Mouse (Mus musculus): Measurements from ENCODE around the gene Plod3. TPM values are rescaled to one million over a fixed set of nuclear protein-coding genes. Genes with fewer than 3 reads are reported as not detected.

Gene Plod3
- polyA plus RNA-seq, 1 experiment from 2014 or later = 202 TPM

DNA sequence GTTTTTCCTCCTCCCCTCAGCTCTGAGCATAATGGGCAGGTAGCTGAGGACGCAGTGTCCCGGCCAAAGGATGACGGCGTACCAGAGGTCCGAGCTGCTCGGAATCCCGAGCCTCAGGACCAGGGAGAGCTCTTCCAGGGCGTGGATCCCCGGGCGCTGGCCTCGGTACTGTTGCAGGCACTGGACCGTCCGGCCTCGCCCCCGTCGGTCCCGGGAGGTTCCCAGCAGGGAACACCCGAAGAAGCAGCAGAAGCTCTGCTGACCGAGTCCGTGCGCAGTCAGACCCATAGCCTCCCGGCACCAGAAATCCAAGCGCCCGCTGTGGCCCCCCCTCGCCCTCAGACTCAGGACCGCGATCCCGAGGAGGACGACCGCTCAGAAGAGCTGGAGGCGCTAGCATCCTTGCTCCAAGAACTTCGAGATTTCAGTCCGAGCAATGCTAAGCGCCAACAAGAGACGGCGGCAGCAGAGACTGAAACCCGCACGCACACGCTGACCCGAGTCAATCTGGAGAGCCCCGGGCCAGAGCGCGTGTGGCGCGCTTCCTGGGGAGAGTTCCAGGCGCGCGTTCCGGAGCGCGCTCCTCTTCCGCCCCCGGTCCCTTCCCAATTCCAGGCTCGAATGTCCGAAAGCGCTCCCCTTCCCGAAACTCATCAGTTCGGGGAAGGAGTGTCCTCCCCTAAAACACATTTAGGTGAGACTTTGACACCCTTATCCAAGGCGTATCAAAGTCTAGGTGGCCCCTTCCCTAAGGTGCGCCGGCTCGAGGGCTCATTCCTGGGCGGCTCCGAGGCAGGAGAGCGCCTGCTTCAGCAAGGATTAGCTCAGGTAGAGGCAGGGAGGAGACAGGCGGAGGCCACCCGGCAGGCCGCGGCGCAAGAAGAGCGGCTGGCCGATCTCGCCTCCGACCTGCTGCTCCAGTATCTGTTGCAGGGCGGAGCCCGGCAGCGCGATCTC, 44.5 kb downstream of the Plod3 start:
- no peaks in the 10 kb centered on the region for H3K27me3 ChIP-seq
- CTCF ChIA-PET = no interaction called here
- DNase-seq (ENCODE audit: low read depth, low spot score) = no peak
- POLR2A ChIA-PET = interaction anchor here (1.5 kb wide), 1 partner anchor 14 kb away, joined by 7 read pairs; the partner anchor contains the start of gene Ap1s1
- TF ChIP-seq CTCF (IDR thresholded peaks at IDR 0.05) = no peak
- in situ Hi-C loops (cut with MboI; ENCODE audit: low pct_unique_long_range_greater_than_20kb) = loop anchor here (5.0 kb wide), 1 partner anchor 41 kb away; the partner anchor contains the start of gene Serpine1
- no peak for ATAC-seq

DNA sequence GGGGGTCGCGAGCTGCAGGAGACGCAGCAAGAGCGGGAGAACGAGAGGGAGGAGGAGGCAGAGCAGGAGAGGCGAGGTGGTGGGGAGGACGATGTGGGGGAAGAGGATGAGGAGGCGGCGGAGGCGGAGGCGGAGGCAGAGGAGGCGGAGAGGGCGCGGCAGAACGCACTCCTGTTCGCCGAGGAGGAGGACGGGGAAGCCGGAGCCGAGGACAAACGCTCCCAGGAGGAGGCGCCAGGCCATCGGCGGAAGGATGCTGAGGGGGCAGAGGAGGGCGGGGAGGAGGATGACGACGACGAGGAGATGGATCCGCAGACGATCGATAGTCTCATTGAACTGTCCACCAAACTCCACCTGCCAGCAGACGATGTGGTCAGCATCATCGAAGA, 45.2 kb downstream of the Plod3 start:
- ATAC-seq (peak; percentile 2), DNase-seq (ENCODE audit: low read depth, low spot score) (no peak)
- no peak for TF ChIP-seq CTCF (IDR thresholded peaks at IDR 0.05)
- in situ Hi-C loops (cut with MboI; ENCODE audit: low pct_unique_long_range_greater_than_20kb) = loop anchor here (5.0 kb wide), 1 partner anchor 40 kb away; the partner anchor contains the start of gene Serpine1
- H3K27me3 ChIP-seq = no peaks in the 10 kb centered on the region
- CTCF ChIA-PET = no interaction called here
- POLR2A ChIA-PET = interaction anchor here (1.5 kb wide), 1 partner anchor 13 kb away, joined by 7 read pairs; the partner anchor contains the start of gene Ap1s1

DNA sequence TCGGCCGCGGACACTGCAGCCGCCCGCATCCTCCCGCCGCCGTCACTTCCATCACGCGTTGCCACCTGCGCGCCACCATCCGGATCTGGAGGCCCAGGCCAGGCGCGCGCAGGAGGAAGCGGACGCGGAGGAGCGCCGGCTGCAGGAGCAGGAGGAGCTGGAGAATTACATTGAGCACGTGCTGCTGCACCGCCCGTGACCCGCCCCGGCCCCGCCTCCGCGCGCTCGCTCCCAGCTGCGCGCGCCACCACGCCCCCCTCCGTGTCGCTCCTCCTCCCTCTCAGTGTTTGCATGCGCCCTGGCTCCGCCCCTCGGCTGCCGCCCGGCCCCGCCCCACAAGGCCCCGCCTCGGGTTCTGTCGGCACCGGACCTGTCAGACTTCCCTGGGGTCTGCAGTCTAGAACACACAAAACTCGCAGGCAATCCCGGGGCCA, 45.8 kb downstream of the Plod3 start:
- CTCF ChIA-PET = no interaction called here
- no peak for TF ChIP-seq CTCF (IDR thresholded peaks at IDR 0.05)
- peak; percentile 41 for ATAC-seq
- DNase-seq (ENCODE audit: low read depth, low spot score) = no peak
- POLR2A ChIA-PET = no interaction called here
- in situ Hi-C loops (cut with MboI; ENCODE audit: low pct_unique_long_range_greater_than_20kb) = loop anchor here (5.0 kb wide), 1 partner anchor 40 kb away; the partner anchor contains the start of gene Serpine1
- H3K27me3 ChIP-seq = no peaks in the 10 kb centered on the region

DNA sequence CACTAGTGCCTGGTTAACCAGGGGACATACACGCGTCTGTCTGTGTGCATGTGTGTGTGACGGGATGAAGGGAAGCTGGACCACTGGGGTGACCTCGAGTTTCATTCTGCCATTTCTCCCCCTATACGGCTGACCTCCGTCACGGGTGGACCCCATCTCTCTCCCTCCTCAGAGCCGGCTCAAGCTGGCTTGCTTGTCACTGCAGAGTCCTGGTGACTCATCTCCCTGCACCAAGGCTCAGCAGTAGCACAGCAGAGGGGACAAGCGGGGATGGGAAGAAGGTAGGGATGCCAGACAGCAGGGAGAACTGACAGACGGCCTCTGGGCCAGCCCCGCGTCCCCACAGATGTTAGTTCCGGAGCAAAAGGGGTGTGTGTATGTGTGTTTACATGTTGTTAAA, 49.4 kb downstream of the Plod3 start:
- no peaks in the 10 kb centered on the region for H3K27me3 ChIP-seq
- ATAC-seq = no peak
- TF ChIP-seq CTCF (IDR thresholded peaks at IDR 0.05) = no peak
- POLR2A ChIA-PET = interaction anchor here (0.6 kb wide), 1 partner anchor 75 kb away, joined by 3 read pairs; no protein-coding TSS in a partner anchor
- in situ Hi-C loops (cut with MboI; ENCODE audit: low pct_unique_long_range_greater_than_20kb) = no loop called here
- no peak for DNase-seq (ENCODE audit: low read depth, low spot score)
- CTCF ChIA-PET = interaction anchor here (0.9 kb wide), 1 partner anchor 55 kb away, joined by 3 read pairs; no protein-coding TSS in a partner anchor

DNA sequence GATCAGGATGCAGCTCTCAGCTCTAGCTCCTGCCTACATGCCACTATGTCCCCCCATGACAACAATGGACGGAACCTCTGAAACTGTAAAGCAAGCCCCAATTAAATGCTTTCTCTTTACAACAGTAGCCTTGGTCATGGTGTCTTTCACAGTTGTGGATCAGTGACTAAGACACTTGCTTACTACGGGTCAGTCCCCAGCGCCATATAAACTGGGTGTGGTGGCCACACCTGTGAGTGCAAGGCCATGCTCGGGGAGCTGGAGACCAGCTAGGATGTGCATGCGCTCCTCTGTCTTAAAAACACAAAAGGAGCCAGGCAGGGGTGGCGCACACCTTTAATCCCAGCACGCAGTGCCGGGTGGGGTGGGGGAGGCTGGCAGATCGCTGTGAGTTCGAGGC, 52.6 kb downstream of the Plod3 start:
- in situ Hi-C loops (cut with MboI; ENCODE audit: low pct_unique_long_range_greater_than_20kb) = no loop called here
- ATAC-seq (no peak), DNase-seq (ENCODE audit: low read depth, low spot score) (no peak)
- TF ChIP-seq CTCF (IDR thresholded peaks at IDR 0.05) = no peak
- ChIA-PET CTCF (no interaction called here), POLR2A (no interaction called here)
- H3K27me3 ChIP-seq = no peaks in the 10 kb centered on the region

DNA sequence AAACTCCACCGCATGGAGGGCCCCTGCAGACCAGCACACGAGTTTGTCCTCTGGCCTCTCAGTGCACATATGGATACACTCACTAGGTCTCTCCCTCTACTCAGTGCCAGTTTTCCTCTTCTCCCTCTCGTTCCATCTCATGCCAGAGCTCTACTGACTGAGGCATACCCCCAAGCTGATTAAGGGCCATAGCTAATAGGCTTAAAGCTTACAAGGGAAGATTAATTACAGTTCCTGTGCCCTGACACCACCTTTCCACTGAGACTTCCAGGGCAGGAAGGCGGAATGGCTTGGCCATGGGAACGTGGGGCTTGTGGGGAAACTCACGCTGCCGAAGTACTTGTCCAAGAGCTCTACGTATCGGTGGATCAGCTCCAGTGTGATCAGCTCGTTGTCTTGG, 54.6 kb downstream of the Plod3 start:
- POLR2A ChIA-PET = no interaction called here
- TF ChIP-seq CTCF (IDR thresholded peaks at IDR 0.05) = no peak
- CTCF ChIA-PET = no interaction called here
- DNase-seq (ENCODE audit: low read depth, low spot score) = no peak
- no peak for ATAC-seq
- in situ Hi-C loops (cut with MboI; ENCODE audit: low pct_unique_long_range_greater_than_20kb) = no loop called here
- no peaks in the 10 kb centered on the region for H3K27me3 ChIP-seq

DNA sequence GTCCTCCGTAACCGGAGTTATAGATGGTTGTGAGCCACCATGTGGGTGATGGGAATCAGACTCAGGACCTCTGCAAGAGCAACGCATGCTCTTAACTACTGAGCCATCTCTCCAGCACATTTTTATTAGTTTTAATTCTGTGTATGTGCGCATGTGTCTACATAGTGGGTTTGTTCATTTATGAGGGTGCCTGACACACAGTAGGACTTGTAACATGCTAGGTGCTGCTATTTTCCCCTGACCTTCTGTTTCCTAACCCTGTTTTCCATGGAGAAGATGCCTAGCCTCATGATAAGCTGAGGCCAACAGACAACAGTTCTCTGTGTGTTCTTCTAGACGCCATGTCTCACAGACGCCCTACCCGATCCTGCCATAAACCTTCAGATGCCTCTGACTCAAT, 57.2 kb downstream of the Plod3 start:
- H3K27me3 ChIP-seq = no peaks in the 10 kb centered on the region
- DNase-seq (ENCODE audit: low read depth, low spot score) (no peak), ATAC-seq (no peak)
- CTCF ChIA-PET = no interaction called here
- POLR2A ChIA-PET = no interaction called here
- in situ Hi-C loops (cut with MboI; ENCODE audit: low pct_unique_long_range_greater_than_20kb) = no loop called here
- no peak for TF ChIP-seq CTCF (IDR thresholded peaks at IDR 0.05)

DNA sequence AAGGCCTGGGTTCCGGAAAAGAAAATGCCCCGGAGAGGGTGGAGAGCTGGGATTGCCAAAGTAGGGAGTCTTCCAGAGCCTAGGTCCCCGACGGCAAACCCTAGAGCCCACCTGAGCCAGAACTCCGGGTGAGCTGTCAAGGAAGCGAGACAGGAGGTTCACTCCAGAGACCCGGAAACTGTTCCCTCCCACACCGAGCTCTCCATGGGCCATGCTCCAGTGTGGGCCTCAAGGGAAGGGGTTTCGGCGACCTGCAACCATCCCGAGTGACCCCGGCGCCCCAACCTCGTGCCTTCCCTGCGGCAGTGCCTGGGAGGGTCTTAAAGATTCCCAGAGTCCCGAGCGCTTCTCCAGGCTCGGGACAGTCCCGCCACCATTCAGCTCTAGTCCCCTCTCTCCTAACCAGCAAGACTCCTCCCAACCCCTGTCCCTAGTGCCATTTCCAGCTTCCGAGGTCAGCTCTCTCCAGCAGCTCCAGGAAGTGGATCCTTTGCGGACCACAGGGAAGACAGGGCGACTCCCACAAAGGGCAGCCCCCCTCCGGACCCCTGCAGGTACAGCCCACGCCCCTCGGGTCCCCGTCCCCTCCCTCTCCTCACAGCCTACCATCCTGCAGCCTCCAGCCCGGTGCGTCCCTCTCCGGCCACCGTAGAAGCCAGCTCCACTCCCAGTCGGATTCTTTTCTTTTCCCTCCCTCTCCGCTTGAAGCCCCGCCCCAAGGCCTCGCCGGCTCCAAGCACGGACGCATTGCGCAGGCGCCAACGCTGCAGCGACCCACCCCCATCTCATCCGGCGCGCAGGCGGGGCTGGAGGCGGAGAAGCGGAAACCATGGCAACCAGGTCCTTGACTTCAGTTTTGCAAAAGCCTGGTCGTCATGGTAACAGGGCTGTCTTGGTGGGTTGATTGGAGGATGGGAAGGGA, 58.8 kb downstream of the Plod3 start, which contains the start of gene Ap1s1:
Gene Ap1s1 (minus strand): TSS at position 734 of the 922 bp plus-strand sequence.
- CTCF ChIA-PET = interaction anchor here (0.8 to 2.1 kb wide), 5 partner anchors 10 to 57 kb away, joined by 3 to 6 read pairs (median 3); no protein-coding TSS in a partner anchor
- POLR2A ChIA-PET = interaction anchor here (1.4 to 1.9 kb wide), 4 partner anchors 14 to 70 kb away, joined by 4 to 11 read pairs (median 7); no protein-coding TSS in a partner anchor
- DNase-seq (ENCODE audit: low read depth, low spot score) = peak; percentile 84
- TF ChIP-seq CTCF (IDR thresholded peaks at IDR 0.05) = no peak
- ATAC-seq = peak; percentile 77
- H3K27me3 ChIP-seq = no peaks in the 10 kb centered on the region
- in situ Hi-C loops (cut with MboI; ENCODE audit: low pct_unique_long_range_greater_than_20kb) = no loop called here

Other genes starting within 250 kb of the Plod3 start
- 0.09 TPM for gene Col26a1, start 103.8 kb upstream of the Plod3 start, polyA plus RNA-seq (2021)
- gene Ift22, start 78.9 kb upstream of the Plod3 start, polyA plus RNA-seq (2021) = 73.2 TPM
- 280 TPM for gene Fis1, start 33.7 kb upstream of the Plod3 start, polyA plus RNA-seq (2021)
- gene Cldn15, start 20.4 kb upstream of the Plod3 start, polyA plus RNA-seq (2021) = 0.22 TPM
- gene Znhit1, start 1.0 kb downstream of the Plod3 start, polyA plus RNA-seq (2021) = 99.6 TPM
- gene Vgf, start 39.4 kb downstream of the Plod3 start, polyA plus RNA-seq (2021) = 0.89 TPM
- 240 TPM for gene Ap1s1, start 59.1 kb downstream of the Plod3 start, polyA plus RNA-seq (2021)
- 151 TPM for gene Serpine1, start 85.2 kb downstream of the Plod3 start, polyA plus RNA-seq (2021)
- 35.6 TPM for gene Trim56, start 129.2 kb downstream of the Plod3 start, polyA plus RNA-seq (2021)
- not detected for gene Muc3, start 162.3 kb downstream of the Plod3 start, polyA plus RNA-seq (2021)
- not detected for gene Muc3a, start 225.4 kb downstream of the Plod3 start, polyA plus RNA-seq (2021)

Data from Patski (cell line).